Comparison of ENCODE assay signal across 8 mouse cellular contexts in genomic region chr10:57485908-57486541, GRCm38 (mm10). TPM values are rescaled to one million over a fixed set of nuclear protein-coding genes. Genes with fewer than 3 reads are reported as not detected.
A peak's percentile ranks its signal among the peaks of the same experiment; 100 is the strongest.
DNase-seq lines count a peak whose midpoint lies in the region; ATAC-seq lines count a peak whose summit lies in the region.

Hsf2 (plus strand) TSS chr10:57486385.

- peak within 1 kb of the TSS; percentile 73 for H3K4me2 ChIP-seq in heart, embryonic 13.5 days
- peak within 1 kb of the TSS; percentile 98 for H3K4me2 ChIP-seq in liver, embryonic 12.5 days
- peak within 1 kb of the TSS; percentile 71 for H3K4me2 ChIP-seq in stomach, embryonic 15.5 days

- WGBS in heart, embryonic 13.5 days, result under 1% methylated on average over 52 of the region's 52 CpGs
- WGBS in liver, embryonic 12.5 days (ENCODE audit: insufficient replicate concordance), result 2% methylated on average over 47 of the region's 52 CpGs
- WGBS in stomach, embryonic 15.5 days, result under 1% methylated on average over 49 of the region's 52 CpGs

- peak within 1 kb of the TSS; percentile 98 for H3K4me3 ChIP-seq in brown adipose tissue, adult 24 weeks (ENCODE audit: insufficient read depth, low read depth, low read length)
- H3K4me3 ChIP-seq in heart, embryonic 13.5 days, result peak within 1 kb of the TSS; percentile 96
- H3K4me3 ChIP-seq in liver, embryonic 12.5 days, result peak within 1 kb of the TSS; percentile 79
- peak within 1 kb of the TSS; percentile 93 for H3K4me3 ChIP-seq in stomach, embryonic 15.5 days (replicated peaks)

- peak; percentile 99 for ATAC-seq in heart, embryonic 13.5 days (ENCODE audit: extremely low read depth, insufficient number of reproducible peaks, low FRiP score, low TSS enrichment)
- peak; percentile 99 for ATAC-seq in liver, embryonic 12.5 days
- peak; percentile 99 for ATAC-seq in stomach, embryonic 15.5 days (ENCODE audit: insufficient read depth, low FRiP score, low read depth)

- no peaks in the 10 kb centered on the region for H3K27me3 ChIP-seq in heart, embryonic 13.5 days (replicated peaks)
- H3K27me3 ChIP-seq in liver, embryonic 12.5 days (replicated peaks), result no peaks in the 10 kb centered on the region
- no peaks in the 10 kb centered on the region for H3K27me3 ChIP-seq in stomach, embryonic 15.5 days (replicated peaks)

- peak within 1 kb of the TSS; percentile 46; the same call in 1 of the 2 replicates for H3K27ac ChIP-seq in brown adipose tissue, adult 24 weeks (replicated peaks; ENCODE audit: low read depth, low read length)
- H3K27ac ChIP-seq in heart, embryonic 13.5 days (replicated peaks), result peak within 1 kb of the TSS; percentile 96
- peak within 1 kb of the TSS; percentile 80 for H3K27ac ChIP-seq in liver, embryonic 12.5 days
- H3K27ac ChIP-seq in stomach, embryonic 15.5 days, result peak within 1 kb of the TSS; percentile 98

- H3K4me1 ChIP-seq in brown adipose tissue, adult 24 weeks (ENCODE audit: control insufficient read depth, insufficient read depth, insufficient read length, low read length), result peaks cover 3% of the 10 kb centered on the region; the same call in 1 of the 2 replicates
- H3K4me1 ChIP-seq in heart, embryonic 13.5 days, result peaks cover 32% of the 10 kb centered on the region
- peaks cover 13% of the 10 kb centered on the region for H3K4me1 ChIP-seq in liver, embryonic 12.5 days
- no peaks in the 10 kb centered on the region for H3K4me1 ChIP-seq in stomach, embryonic 15.5 days

- no peaks in the 10 kb centered on the region for H3K9me3 ChIP-seq in heart, embryonic 13.5 days
- H3K9me3 ChIP-seq in liver, embryonic 12.5 days (replicated peaks), result no peaks in the 10 kb centered on the region
- no peaks in the 10 kb centered on the region for H3K9me3 ChIP-seq in stomach, embryonic 15.5 days

- peak; percentile 97 for DNase-seq in CD4-positive, CD25-positive, alpha-beta regulatory T cell, adult 2 months (ENCODE audit: low read depth, low spot score)
- peak; percentile 34 for DNase-seq in fat pad, adult 2 months (ENCODE audit: extremely low read depth, low read depth, low spot score)
- DNase-seq in kidney, postnatal 10 days, result peak; percentile 97
- peak; percentile 86 to 92 for DNase-seq in natural killer cell, adult 2 months (ENCODE audit: low spot score in 2 of 2)

- H3K36me3 ChIP-seq in heart, embryonic 13.5 days, result no peaks in the 10 kb centered on the region
- no peaks in the 10 kb centered on the region for H3K36me3 ChIP-seq in liver, embryonic 12.5 days
- no peaks in the 10 kb centered on the region for H3K36me3 ChIP-seq in stomach, embryonic 15.5 days

- peak within 1 kb of the TSS; percentile 98 for H3K9ac ChIP-seq in heart, embryonic 13.5 days
- H3K9ac ChIP-seq in liver, embryonic 12.5 days, result peak within 1 kb of the TSS; percentile 84
- H3K9ac ChIP-seq in stomach, embryonic 15.5 days, result peak within 1 kb of the TSS; percentile 92

RNA-seq across cellular contexts. Expression of gene Hsf2, which starts in this region (rescaled TPM):
- 8.1 and 9.8 TPM in 2 replicates for polyA plus RNA-seq in brown adipose tissue, adult 24 weeks (2012; ENCODE audit: insufficient read depth, insufficient read length, missing spikeins)
- polyA plus RNA-seq in heart, embryonic 13.5 days (2015; fragmentation: Nextera tagmentation; extraction: Ambion mirVana), result 23.8 and 26.8 TPM in 2 replicates
- polyA plus RNA-seq in liver, embryonic 12.5 days (2016; fragmentation: Nextera tagmentation; extraction: Ambion mirVana), result 10.5 and 10.7 TPM in 2 replicates
- polyA plus RNA-seq in stomach, embryonic 15.5 days (2015; fragmentation: Nextera tagmentation; extraction: Ambion mirVana), result 24.9 and 28.5 TPM in 2 replicates

Comparison
In these comparisons a context has a peak if more than half of its experiments do, and no peak if none do; other contexts are left out.
1. Peak in every context shown above with its lines: DNase-seq, ATAC-seq, H3K4me3 ChIP-seq and H3K27ac ChIP-seq.
2. DNase-seq: peak in every context shown above with its lines; median percentile 97 in CD4-positive, CD25-positive, alpha-beta regulatory T cell, adult 2 months; 97 in kidney, postnatal 10 days; 89 in natural killer cell, adult 2 months; 34 in fat pad, adult 2 months.
3. H3K27ac ChIP-seq: peak in every context shown above with its lines; median percentile 98 in stomach, embryonic 15.5 days; 96 in heart, embryonic 13.5 days; 80 in liver, embryonic 12.5 days; 46 in brown adipose tissue, adult 24 weeks.